Mouse (Mus musculus) skeletal muscle tissue, postnatal 0 days (tissue): ENCODE data around the gene Olfr1036. TPM values are rescaled to one million over a fixed set of nuclear protein-coding genes. Genes with fewer than 3 reads are reported as not detected.

Experiments
- polyA plus RNA-seq: library from polyadenylated mRNA; unstranded; fragments of >200 nt; fragmentation: Nextera tagmentation; extraction: Ambion mirVana; gene quantifications from 2 replicates; pipeline ENCODE4 v1.2.1, GENCODE M21; 2015

Olfr1036 gene
- polyA plus RNA-seq, result not detected in 2 replicates

GRCm38 (mm10) chr2:86073692-86074091 lies at the start of gene Olfr1036:
TSS of gene Olfr1036 (plus strand) at chr2:86073992.

GRCm38 (mm10) chr2:86045561-86045960 lies 28.2 kb upstream of the Olfr1036 start, which contains the start of gene Olfr1034:
TSS of gene Olfr1034 (plus strand) at chr2:86045861.

GRCm38 (mm10) chr2:86087285-86087684 lies 13.5 kb downstream of the Olfr1036 start, which contains the start of gene Olfr1037:
TSS of gene Olfr1037 (minus strand) at chr2:86087385.

Other genes with a start within 250 kb of the Olfr1036 start
- gene Olfr1019, start 228.5 kb upstream of the Olfr1036 start, polyA plus RNA-seq, result not detected in 2 replicates
- gene Olfr1020, start 227.0 kb upstream of the Olfr1036 start, polyA plus RNA-seq, result not detected in 2 replicates
- gene Olfr1022, start 205.4 kb upstream of the Olfr1036 start, polyA plus RNA-seq, result not detected in 2 replicates
- not detected in 2 replicates for gene Olfr1023, start 188.4 kb upstream of the Olfr1036 start, polyA plus RNA-seq
- gene Olfr1024, start 168.9 kb upstream of the Olfr1036 start, polyA plus RNA-seq, result not detected in 2 replicates
- gene Olfr1025-ps1, start 158.8 kb upstream of the Olfr1036 start, polyA plus RNA-seq, result not detected in 2 replicates
- gene Olfr1026, start 152.4 kb upstream of the Olfr1036 start, polyA plus RNA-seq, result not detected in 2 replicates
- gene Olfr1028, start 123.6 kb upstream of the Olfr1036 start, polyA plus RNA-seq, result not detected in 2 replicates
- gene Olfr1029, start 100.1 kb upstream of the Olfr1036 start, polyA plus RNA-seq, result not detected in 2 replicates
- not detected in 2 replicates for gene Olfr1030, start 94.7 kb upstream of the Olfr1036 start, polyA plus RNA-seq
- gene Olfr1031, start 83.7 kb upstream of the Olfr1036 start, polyA plus RNA-seq, result not detected in 2 replicates
- not detected in 2 replicates for gene Olfr1032, start 68.5 kb upstream of the Olfr1036 start, polyA plus RNA-seq
- gene Olfr1033, start 53.4 kb upstream of the Olfr1036 start, polyA plus RNA-seq, result 0.53 and 2.5 TPM in 2 replicates
- not detected in 2 replicates for gene Olfr1034, start 28.1 kb upstream of the Olfr1036 start, polyA plus RNA-seq
- gene Olfr1037, start 13.4 kb downstream of the Olfr1036 start, polyA plus RNA-seq, result not detected in 2 replicates
- not detected in 2 replicates for gene Olfr1039, start 61.9 kb downstream of the Olfr1036 start, polyA plus RNA-seq
- not detected in 2 replicates for gene Olfr1040, start 72.7 kb downstream of the Olfr1036 start, polyA plus RNA-seq
- not detected in 2 replicates for gene Olfr1042, start 87.8 kb downstream of the Olfr1036 start, polyA plus RNA-seq
- gene Olfr1043, start 93.5 kb downstream of the Olfr1036 start, polyA plus RNA-seq, result not detected in 2 replicates
- not detected in 2 replicates for gene Olfr1044, start 103.8 kb downstream of the Olfr1036 start, polyA plus RNA-seq
- gene Olfr52, start 111.7 kb downstream of the Olfr1036 start, polyA plus RNA-seq, result not detected in 2 replicates
- not detected in 2 replicates for gene Olfr1045, start 129.0 kb downstream of the Olfr1036 start, polyA plus RNA-seq
- not detected in 2 replicates for gene Olfr1046, start 145.3 kb downstream of the Olfr1036 start, polyA plus RNA-seq
- not detected in 2 replicates for gene Olfr1047, start 157.4 kb downstream of the Olfr1036 start, polyA plus RNA-seq
- not detected in 2 replicates for gene Olfr1048, start 166.3 kb downstream of the Olfr1036 start, polyA plus RNA-seq
- gene Olfr1049, start 184.3 kb downstream of the Olfr1036 start, polyA plus RNA-seq, result not detected in 2 replicates
- gene Olfr1051, start 205.1 kb downstream of the Olfr1036 start, polyA plus RNA-seq, result not detected in 2 replicates
- gene Olfr1052, start 218.5 kb downstream of the Olfr1036 start, polyA plus RNA-seq, result not detected in 2 replicates
- gene Olfr1053, start 241.3 kb downstream of the Olfr1036 start, polyA plus RNA-seq, result not detected in 2 replicates